Mouse (Mus musculus) R1 (cell line): Measurements from ENCODE around the gene Gpr162.
A peak's percentile ranks its signal among the peaks of the same experiment; 100 is the strongest.

Source experiments
- DNase-seq: peaks from one replicate; pipeline ENCODE4 v3.0.0-alpha.2; 2018; ENCODE audit warnings: low read depth, low spot score

Gpr162 gene

DNA sequence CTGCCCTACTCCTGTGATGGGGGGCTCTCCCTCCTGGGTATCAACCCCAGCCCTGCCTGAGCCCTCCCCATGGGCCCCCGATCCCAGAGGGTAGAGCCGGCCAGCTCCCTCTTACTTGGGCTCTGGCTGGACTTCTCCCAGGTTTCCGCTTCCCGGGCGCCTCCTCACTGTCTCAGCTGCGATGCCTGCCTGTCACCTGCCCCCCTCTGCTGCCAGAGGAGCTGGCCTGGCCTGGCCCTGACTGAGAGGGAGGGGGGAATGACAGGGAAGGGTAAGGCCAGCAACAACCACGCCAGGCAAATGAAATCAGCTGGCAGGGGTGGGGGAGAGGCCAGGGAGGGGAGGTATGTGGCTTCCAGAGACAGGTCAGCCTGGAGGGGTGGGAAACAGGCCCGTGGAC, 24.0 kb downstream of the Gpr162 start:
- no peak for DNase-seq

- no peak for DNase-seq
Measured at GRCm38 (mm10) chr6:124836411-124836810, 27.4 kb downstream of the Gpr162 start.

- no peak for DNase-seq
Measured at GRCm38 (mm10) chr6:124835531-124835930, 28.3 kb downstream of the Gpr162 start.

DNA sequence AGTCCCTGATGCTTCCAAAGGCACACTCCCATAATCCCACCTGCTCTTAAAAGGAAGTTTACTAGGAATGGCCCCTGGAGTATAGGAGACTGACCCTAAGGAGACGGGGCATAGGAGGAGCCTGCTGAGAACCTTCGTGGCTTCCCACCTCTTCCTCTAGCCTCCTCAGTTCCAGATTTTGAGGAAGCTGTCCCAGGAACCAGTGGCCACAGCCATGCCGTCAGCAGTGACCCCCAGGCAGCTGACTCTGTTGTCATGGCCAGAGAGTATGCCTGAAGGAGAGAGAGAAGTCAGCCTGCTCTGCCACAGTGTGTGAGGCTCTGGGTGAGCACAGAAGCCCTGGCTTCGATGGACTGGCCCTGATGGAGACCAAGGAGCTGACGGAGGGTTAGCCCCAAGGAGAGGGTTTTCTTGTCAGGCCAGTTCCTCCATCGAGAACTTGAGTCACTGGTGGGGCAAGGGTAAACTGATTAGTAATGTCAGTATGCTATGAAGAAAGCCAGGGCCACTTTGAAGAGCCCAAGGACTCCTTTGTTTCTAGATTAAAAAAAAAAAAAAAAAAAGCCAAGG, 29.2 kb downstream of the Gpr162 start:
- no peak for DNase-seq

DNA sequence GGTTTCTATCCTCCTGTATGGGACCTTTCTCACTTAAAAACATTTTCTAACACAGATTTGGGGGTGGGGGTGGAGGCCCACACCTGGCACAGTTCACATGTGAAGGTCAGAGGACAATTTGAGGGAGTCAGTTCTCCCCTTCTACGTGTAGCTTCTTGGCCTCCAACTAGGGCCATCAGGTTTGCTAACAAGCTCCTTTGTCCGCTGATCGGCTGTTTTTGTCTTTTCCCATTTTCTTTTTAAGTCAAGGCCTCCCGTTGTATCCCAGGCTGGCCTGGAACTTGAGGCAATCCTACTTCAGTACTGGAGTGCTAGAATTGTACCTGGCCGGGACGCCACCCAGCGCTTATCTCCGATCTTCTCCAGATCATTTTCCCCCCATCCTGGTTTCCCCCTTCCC, 32.1 kb downstream of the Gpr162 start:
- DNase-seq = peak; percentile 74

- peak; percentile 11 for DNase-seq
Measured at GRCm38 (mm10) chr6:124831199-124831598, 32.6 kb downstream of the Gpr162 start.

DNA sequence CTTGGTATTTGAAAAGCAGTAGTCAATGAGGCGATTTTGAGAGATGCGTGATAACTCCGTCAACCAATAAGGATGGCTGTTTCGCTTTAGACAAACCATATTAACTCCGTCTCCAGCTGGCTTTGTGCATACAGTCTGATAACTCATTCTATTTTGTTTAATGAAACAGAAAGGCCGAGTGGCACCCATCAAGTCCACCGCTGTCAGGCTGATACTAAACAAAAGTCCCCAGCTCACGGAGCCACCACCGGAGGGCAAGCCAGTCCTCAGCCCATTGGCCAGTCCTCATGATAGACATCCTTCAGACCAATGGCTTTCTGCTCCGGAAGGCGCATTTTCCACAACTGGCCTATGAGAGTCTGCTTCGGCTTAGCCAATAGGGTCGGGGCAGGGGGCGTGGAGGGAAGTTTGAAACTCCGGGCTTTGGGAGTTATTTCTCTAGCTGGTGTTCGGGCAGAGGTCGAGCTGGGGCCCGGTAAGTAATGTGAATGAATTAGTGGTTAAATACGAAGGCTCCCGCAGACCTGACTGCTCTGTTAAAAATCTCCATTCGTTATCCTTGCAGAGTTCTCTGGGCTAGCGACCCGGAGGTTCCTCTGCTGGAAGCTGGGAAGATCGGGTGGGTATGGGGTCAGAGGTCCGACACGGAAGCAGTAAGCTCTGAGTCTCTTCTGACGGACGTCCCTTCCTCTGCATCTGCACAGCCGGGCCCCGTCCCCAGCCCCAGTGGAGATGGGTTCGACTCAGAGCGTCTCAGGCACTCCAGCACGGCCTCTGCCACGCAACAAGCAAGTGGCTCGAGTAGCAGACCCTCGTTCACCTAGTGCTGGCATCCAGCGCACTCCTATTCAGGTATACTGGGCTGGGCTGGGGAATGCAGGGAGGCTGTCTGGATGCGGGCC, 33.7 kb downstream of the Gpr162 start:
- peak; percentile 99 for DNase-seq

GRCm38 (mm10) chr6:124828868-124829798, 34.6 kb downstream of the Gpr162 start, which contains the start of the genes Usp5 and Cdca3:
Usp5 (minus strand) TSS chr6:124829484.
Cdca3 (plus strand) TSS chr6:124829547.
- DNase-seq = peak; percentile 100

GRCm38 (mm10) chr6:124828101-124828592, 35.6 kb downstream of the Gpr162 start:
- DNase-seq = peak; percentile 88

DNA sequence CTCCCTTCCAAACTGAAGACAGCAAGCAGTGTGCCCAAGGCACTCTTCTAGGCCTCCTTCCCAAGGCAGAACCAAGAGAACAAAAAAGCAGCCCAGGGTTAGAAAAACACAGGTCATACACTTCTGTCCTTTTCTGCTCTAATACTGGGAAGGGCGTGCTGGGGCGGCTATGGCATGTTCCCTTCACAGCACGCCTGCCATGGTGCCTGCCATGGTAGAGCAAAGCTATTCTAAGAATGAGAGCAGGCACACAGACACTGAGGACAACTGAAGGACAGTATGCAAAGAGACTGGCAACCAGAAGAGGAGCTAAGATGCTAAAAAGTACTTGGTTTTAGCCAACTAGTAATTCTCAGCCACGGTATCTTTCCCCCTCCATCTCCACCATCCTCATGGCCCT, 41.7 kb downstream of the Gpr162 start:
- DNase-seq = no peak

DNA sequence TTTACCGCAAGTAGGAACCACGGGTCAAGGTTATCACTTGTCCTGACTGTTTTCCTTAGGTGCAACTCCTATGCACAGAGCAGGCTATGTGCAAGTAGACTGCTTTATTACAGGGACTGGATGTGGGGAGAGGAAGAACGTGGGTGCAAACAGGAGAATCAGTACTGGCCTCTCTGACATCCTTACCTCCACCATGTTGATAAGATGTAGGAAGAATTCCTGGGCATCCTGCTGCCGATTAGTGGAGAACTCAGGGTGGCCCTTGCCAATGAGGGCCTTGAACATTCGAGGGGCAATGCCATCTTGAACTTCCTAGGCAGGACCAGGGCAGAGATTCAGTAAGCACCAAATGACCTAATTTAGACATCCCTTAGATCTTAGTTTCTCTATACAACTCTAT, 42.9 kb downstream of the Gpr162 start:
- DNase-seq = no peak

- no peak for DNase-seq
Measured at GRCm38 (mm10) chr6:124817971-124818370, 45.8 kb downstream of the Gpr162 start.

GRCm38 (mm10) chr6:124817563-124817962, 46.2 kb downstream of the Gpr162 start:
- DNase-seq = no peak

DNA sequence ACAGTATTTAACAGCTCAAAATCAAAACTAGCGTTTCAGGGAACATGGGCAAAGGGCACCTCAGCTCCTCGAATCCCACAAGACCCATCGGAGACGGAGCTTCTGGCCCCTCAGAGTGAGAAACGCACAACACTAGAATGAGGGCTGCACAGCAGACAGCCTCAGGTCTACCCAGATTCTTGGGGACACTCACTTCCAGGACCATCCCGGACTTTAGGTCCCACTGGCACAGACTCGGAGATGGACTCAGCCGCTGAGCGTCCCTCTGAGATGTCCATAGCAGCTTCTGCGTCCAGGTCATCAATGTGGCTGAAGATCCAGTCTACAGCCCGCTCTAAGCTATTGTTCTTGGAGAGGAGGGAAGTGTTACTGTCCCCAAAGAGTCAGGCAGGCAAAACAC, 46.7 kb downstream of the Gpr162 start:
- no peak for DNase-seq

GRCm38 (mm10) chr6:124816611-124817010, 47.2 kb downstream of the Gpr162 start:
- no peak for DNase-seq

GRCm38 (mm10) chr6:124814858-124815774, 48.7 kb downstream of the Gpr162 start:
- no peak for DNase-seq

- DNase-seq = no peak
Measured at GRCm38 (mm10) chr6:124814448-124814847, 49.3 kb downstream of the Gpr162 start.

- DNase-seq = peak; percentile 89
Measured at GRCm38 (mm10) chr6:124813933-124814332, 49.9 kb downstream of the Gpr162 start, which contains the start of gene Tpi1. Tpi1 (minus strand) TSS chr6:124814296.

- peak; percentile 61 for DNase-seq
Measured at GRCm38 (mm10) chr6:124813496-124813895, 50.3 kb downstream of the Gpr162 start.

DNA sequence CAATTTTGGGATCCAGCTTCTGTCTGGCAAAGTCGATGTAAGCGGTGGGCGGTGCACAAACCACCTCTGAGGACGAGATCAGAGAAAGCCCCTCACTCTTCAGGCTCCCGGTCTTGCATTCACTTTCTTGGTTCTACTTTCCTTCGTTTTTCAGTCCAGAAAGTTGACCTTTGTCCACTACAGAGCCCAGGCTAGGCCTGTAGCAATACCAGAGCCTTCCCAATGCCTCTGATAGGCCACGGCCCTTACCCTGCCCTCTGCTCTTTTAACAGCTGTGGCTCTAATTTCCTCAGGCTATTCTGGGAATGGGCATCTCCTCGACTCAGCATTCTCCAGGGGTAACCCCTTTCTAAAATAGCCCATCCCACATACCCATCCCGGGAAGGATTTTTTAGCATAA, 50.9 kb downstream of the Gpr162 start:
- no peak for DNase-seq
